Mouse (Mus musculus): ENCODE data around the gene Tmcc1.
A peak's percentile ranks its signal among the peaks of the same experiment; 100 is the strongest.

Gene Tmcc1

GRCm38 (mm10) chr6:115975606-115976005 lies 217.7 kb downstream of the Tmcc1 start:
- no peaks in the 10 kb centered on the region for H3K27me3 ChIP-seq (ENCODE audit: control insufficient read depth, insufficient read depth, low read length, poor library complexity, severe bottlenecking)
- no peak for DNase-seq (ENCODE audit: low read depth, low spot score)

GRCm38 (mm10) chr6:115973881-115974662 lies 219.2 kb downstream of the Tmcc1 start:
- DNase-seq (ENCODE audit: low read depth, low spot score): no peak

More at GRCm38 (mm10) chr6:115975606-115976005, 217.7 kb downstream of the Tmcc1 start:
- no peaks in the 10 kb centered on the region for H3K36me3 ChIP-seq (ENCODE audit: control insufficient read depth, insufficient read depth, low read length, poor library complexity, severe bottlenecking)

GRCm38 (mm10) chr6:115973139-115973875 lies 220.0 kb downstream of the Tmcc1 start:
- Histone ChIP-seq H3K36me3 (ENCODE audit: control insufficient read depth, insufficient read depth, low read length, poor library complexity, severe bottlenecking) (no peaks in the 10 kb centered on the region), H3K27me3 (ENCODE audit: control insufficient read depth, insufficient read depth, low read length, poor library complexity, severe bottlenecking) (no peaks in the 10 kb centered on the region)
- no peak for DNase-seq (ENCODE audit: low read depth, low spot score)

More at GRCm38 (mm10) chr6:115973881-115974662, 219.2 kb downstream of the Tmcc1 start:
- H3K36me3 ChIP-seq (ENCODE audit: control insufficient read depth, insufficient read depth, low read length, poor library complexity, severe bottlenecking): no peaks in the 10 kb centered on the region
- H3K27me3 ChIP-seq (ENCODE audit: control insufficient read depth, insufficient read depth, low read length, poor library complexity, severe bottlenecking): no peaks in the 10 kb centered on the region

- no peak for DNase-seq (ENCODE audit: low read depth, low spot score)
- no peaks in the 10 kb centered on the region for H3K27me3 ChIP-seq (ENCODE audit: control insufficient read depth, insufficient read depth, low read length, poor library complexity, severe bottlenecking)
These were observed 221.1 kb downstream of the Tmcc1 start for GRCm38 (mm10) chr6:115972083-115972764.

GRCm38 (mm10) chr6:115971273-115972060 lies 221.8 kb downstream of the Tmcc1 start:
- peak; percentile 14 for DNase-seq (ENCODE audit: low read depth, low spot score)
- no peaks in the 10 kb centered on the region for H3K27me3 ChIP-seq (ENCODE audit: control insufficient read depth, insufficient read depth, low read length, poor library complexity, severe bottlenecking)
- no peaks in the 10 kb centered on the region for H3K36me3 ChIP-seq (ENCODE audit: control insufficient read depth, insufficient read depth, low read length, poor library complexity, severe bottlenecking)

More at GRCm38 (mm10) chr6:115972083-115972764, 221.1 kb downstream of the Tmcc1 start:
- no peaks in the 10 kb centered on the region for H3K36me3 ChIP-seq (ENCODE audit: control insufficient read depth, insufficient read depth, low read length, poor library complexity, severe bottlenecking)

- Histone ChIP-seq H3K36me3 (ENCODE audit: control insufficient read depth, insufficient read depth, low read length, poor library complexity, severe bottlenecking) (no peaks in the 10 kb centered on the region), H3K27me3 (ENCODE audit: control insufficient read depth, insufficient read depth, low read length, poor library complexity, severe bottlenecking) (no peaks in the 10 kb centered on the region)
- DNase-seq (ENCODE audit: low read depth, low spot score): peak; percentile 65
These were observed 223.3 kb downstream of the Tmcc1 start for GRCm38 (mm10) chr6:115969952-115970351.

GRCm38 (mm10) chr6:115969103-115969502 lies 224.2 kb downstream of the Tmcc1 start:
- no peaks in the 10 kb centered on the region for H3K36me3 ChIP-seq (ENCODE audit: control insufficient read depth, insufficient read depth, low read length, poor library complexity, severe bottlenecking)
- no peak for DNase-seq (ENCODE audit: low read depth, low spot score)
- no peaks in the 10 kb centered on the region for H3K27me3 ChIP-seq (ENCODE audit: control insufficient read depth, insufficient read depth, low read length, poor library complexity, severe bottlenecking)

GRCm38 (mm10) chr6:115968700-115969099 lies 224.6 kb downstream of the Tmcc1 start:
- H3K27me3 ChIP-seq (ENCODE audit: control insufficient read depth, insufficient read depth, low read length, poor library complexity, severe bottlenecking): no peaks in the 10 kb centered on the region
- no peaks in the 10 kb centered on the region for H3K36me3 ChIP-seq (ENCODE audit: control insufficient read depth, insufficient read depth, low read length, poor library complexity, severe bottlenecking)
- no peak for DNase-seq (ENCODE audit: low read depth, low spot score)
